Mouse (Mus musculus) lung, postnatal 36 days (tissue): ENCODE measurements around the gene Hist1h4f.

Experiments used
- DNase-seq: peaks from one replicate; pipeline ENCODE4 v3.0.0; 2022; ENCODE audit warnings: mixed read lengths

The Hist1h4f gene

GRCm38 (mm10) chr13:23532262-23533075, 19.0 kb downstream of the Hist1h4f start:
- no peak for DNase-seq

GRCm38 (mm10) chr13:23530901-23531875, 20.3 kb downstream of the Hist1h4f start, which contains the start of gene Hist1h4h:
Gene Hist1h4h, plus strand, starts transcription at chr13:23531050.
- peak; percentile 99 for DNase-seq

GRCm38 (mm10) chr13:23530181-23530900, 21.1 kb downstream of the Hist1h4f start:
- DNase-seq = peak; percentile 84

GRCm38 (mm10) chr13:23529480-23530165, 21.8 kb downstream of the Hist1h4f start:
- DNase-seq = no peak

GRCm38 (mm10) chr13:23529005-23529404, 22.4 kb downstream of the Hist1h4f start:
- no peak for DNase-seq

GRCm38 (mm10) chr13:23526312-23526711, 25.1 kb downstream of the Hist1h4f start:
- DNase-seq = peak; percentile 96

GRCm38 (mm10) chr13:23525901-23526300, 25.5 kb downstream of the Hist1h4f start:
- DNase-seq = no peak

GRCm38 (mm10) chr13:23524654-23525053, 26.8 kb downstream of the Hist1h4f start:
- DNase-seq = peak; percentile 71

GRCm38 (mm10) chr13:23523976-23524375, 27.5 kb downstream of the Hist1h4f start:
- DNase-seq = no peak

- DNase-seq = peak; percentile 90
Measured at GRCm38 (mm10) chr13:23521703-23522102, 29.7 kb downstream of the Hist1h4f start.

GRCm38 (mm10) chr13:23519416-23519815, 32.0 kb downstream of the Hist1h4f start:
- DNase-seq = peak; percentile 88

- DNase-seq = peak; percentile 90
Measured at GRCm38 (mm10) chr13:23518885-23519284, 32.6 kb downstream of the Hist1h4f start.

GRCm38 (mm10) chr13:23518295-23518603, 33.2 kb downstream of the Hist1h4f start:
- no peak for DNase-seq

- DNase-seq = peak; percentile 95
Measured at GRCm38 (mm10) chr13:23517603-23518294, 33.7 kb downstream of the Hist1h4f start.

GRCm38 (mm10) chr13:23516822-23517602, 34.4 kb downstream of the Hist1h4f start:
- peak; percentile 86 for DNase-seq

- DNase-seq = no peak
Measured at GRCm38 (mm10) chr13:23515826-23516620, 35.4 kb downstream of the Hist1h4f start.

GRCm38 (mm10) chr13:23515281-23515680, 36.2 kb downstream of the Hist1h4f start:
- no peak for DNase-seq

GRCm38 (mm10) chr13:23513517-23513916, 37.9 kb downstream of the Hist1h4f start:
- DNase-seq = no peak

- DNase-seq = no peak
Measured at GRCm38 (mm10) chr13:23510127-23510526, 41.3 kb downstream of the Hist1h4f start.
